Mouse (Mus musculus): ENCODE data around the gene Psma1. TPM values are rescaled to one million over a fixed set of nuclear protein-coding genes. Genes with fewer than 3 reads are reported as not detected.

The Psma1 gene
- 242 and 249 TPM in 2 replicates for polyA plus RNA-seq (2015; fragmentation: Nextera tagmentation; extraction: Ambion mirVana)

DNA sequence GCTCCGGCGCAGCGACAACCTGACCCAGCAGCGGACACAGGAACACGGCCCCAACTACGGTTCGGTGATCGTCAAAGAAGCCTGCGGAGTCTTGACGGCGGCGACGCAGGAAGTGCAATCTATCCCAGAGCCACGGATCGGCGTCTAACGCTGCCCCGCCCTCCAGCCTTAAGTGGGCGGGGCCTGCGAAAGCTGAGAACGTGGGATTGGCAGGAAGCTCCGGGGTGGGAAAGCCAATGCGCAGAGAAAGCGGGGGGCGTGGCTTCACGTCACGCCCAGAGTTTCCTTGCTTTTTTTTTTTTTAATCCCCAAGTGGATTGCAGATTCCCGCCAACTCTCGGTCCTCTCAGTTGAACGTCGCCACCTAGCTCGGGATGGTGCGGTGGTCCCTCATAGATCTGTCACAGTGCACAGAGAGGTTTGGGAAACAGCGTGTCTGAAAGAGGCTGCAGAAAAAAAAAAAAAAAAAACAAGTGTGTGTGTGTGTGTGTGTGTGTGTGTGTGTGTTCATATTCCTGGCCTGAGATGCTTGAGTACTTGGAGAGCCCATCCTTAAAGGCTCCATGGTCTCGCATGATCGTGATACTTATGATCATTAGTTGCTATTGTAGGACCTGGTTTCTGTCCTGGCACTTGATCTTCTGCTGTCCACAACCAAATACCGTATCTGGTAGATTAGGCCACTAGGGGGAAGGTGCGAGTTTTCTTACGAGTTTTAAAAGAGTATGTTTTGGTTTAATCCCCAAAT, at the start of gene Psma1:
Psma1 (minus strand) TSS at position 114 of the 748 bp plus-strand sequence.
- Histone ChIP-seq H3K9ac (ENCODE audit: low read length) (peak within 1 kb of the TSS; percentile 91), H3K36me3 (ENCODE audit: control insufficient read depth, insufficient read depth, low read length) (no peaks in the 10 kb centered on the region), H3K9me3 (ENCODE audit: control insufficient read depth, low read length) (no peaks in the 10 kb centered on the region), H3K4me2 (replicated peaks; ENCODE audit: low read depth) (peak within 1 kb of the TSS; percentile 84), H3K27ac (replicated peaks) (peak within 1 kb of the TSS; percentile 76), H3K4me3 (ENCODE audit: low read depth, low read length) (peak within 1 kb of the TSS; percentile 87), H3K27me3 (ENCODE audit: control insufficient read depth, insufficient read depth, low read length) (no peaks in the 10 kb centered on the region), H3K4me1 (replicated peaks; ENCODE audit: control insufficient read depth, insufficient read depth) (no peaks in the 10 kb centered on the region)
- under 1% methylated on average over 39 of the region's 39 CpGs for WGBS
- peak; percentile 97 for DNase-seq (ENCODE audit: low spot score)
- ATAC-seq (ENCODE audit: low FRiP score, low TSS enrichment) = peak; percentile 96
- TF ChIP-seq EP300 (optimal IDR thresholded peaks at IDR 0.05) (no peak), CTCF (IDR thresholded peaks at IDR 0.05; ENCODE audit: low read depth) (peak; percentile 77)

DNA sequence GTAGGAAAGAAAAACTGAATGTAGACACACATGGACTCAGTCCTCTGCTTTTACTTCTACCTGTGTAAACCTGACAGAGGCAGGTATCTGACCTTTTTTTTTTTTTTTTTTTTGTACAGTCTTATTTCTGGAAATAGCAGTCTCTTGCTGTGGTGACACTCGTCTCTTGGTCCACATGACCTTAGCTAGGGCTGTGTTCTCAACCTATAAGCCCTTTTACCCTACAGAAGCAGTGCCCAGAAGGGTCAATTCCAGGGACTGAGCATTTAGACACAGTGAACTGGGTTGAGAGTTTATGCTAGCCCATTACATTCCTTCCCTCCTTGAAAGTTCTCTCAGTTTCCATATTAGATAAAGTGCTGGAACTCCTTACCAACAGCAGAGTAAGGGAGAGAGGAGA, 47.6 kb upstream of the Psma1 start:
- no peaks in the 10 kb centered on the region for H3K4me1 ChIP-seq (replicated peaks; ENCODE audit: control insufficient read depth, insufficient read depth)
- H3K9ac ChIP-seq (ENCODE audit: low read length) = no peak overlapping the region
- no peak overlapping the region for H3K27ac ChIP-seq (replicated peaks)
- no peak overlapping the region for H3K4me2 ChIP-seq (replicated peaks; ENCODE audit: low read depth)
- no peaks in the 10 kb centered on the region for H3K36me3 ChIP-seq (ENCODE audit: control insufficient read depth, insufficient read depth, low read length)
- H3K27me3 ChIP-seq (ENCODE audit: control insufficient read depth, insufficient read depth, low read length) = no peaks in the 10 kb centered on the region
- DNase-seq (ENCODE audit: low spot score) (no peak), ATAC-seq (ENCODE audit: low FRiP score, low TSS enrichment) (peak; percentile 22; the same call in 1 of the 2 replicates)
- 43% methylated on average over 1 of the region's 1 CpGs for WGBS
- no peak overlapping the region for H3K4me3 ChIP-seq (ENCODE audit: low read depth, low read length)
- TF ChIP-seq EP300 (optimal IDR thresholded peaks at IDR 0.05) = no peak
- TF ChIP-seq CTCF (IDR thresholded peaks at IDR 0.05; ENCODE audit: low read depth) = no peak
- no peaks in the 10 kb centered on the region for H3K9me3 ChIP-seq (ENCODE audit: control insufficient read depth, low read length)

DNA sequence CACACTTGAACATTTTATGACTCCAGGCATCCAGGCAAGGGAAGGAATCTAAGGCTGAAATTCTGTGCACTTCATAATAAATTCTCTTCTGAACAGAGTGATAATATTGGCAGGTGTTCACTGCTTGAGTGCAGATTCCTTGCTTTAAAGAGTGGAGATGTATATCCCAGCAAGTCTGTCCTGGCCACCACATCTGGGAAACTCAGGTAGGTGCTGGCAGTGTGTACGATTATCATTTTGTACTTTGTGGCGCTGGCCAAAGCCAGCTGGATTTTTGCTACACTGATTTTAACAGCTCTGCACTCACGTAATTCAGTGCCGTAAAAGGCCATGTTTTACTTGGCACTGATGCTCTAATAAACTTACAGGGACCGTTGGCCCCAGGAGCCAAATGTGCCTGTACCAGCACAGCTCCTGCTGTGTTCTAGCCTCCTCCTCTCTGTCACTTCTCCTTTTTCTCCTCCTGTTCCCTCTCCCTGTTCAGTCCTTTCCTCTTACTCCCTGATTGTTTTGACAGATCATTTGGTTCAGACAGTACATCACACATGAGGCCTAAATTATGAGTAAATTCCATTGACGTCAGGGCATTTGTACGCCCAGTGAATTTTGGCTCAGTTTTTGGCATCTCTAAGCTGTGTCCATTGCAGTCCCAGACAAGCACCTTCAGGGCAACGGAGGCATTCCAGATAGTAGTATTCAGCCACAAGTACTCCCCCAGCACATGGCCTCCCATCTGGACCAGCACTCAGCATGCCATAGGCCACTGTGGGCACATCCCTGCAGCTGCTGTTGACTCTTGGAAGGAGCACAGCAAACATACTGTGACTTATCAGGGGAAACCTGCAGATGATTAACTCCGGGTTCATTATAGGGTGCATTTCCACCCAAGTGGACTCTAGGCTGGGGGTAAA, 46.9 kb upstream of the Psma1 start:
- Histone ChIP-seq H3K9ac (ENCODE audit: low read length) (no peak overlapping the region), H3K4me2 (replicated peaks; ENCODE audit: low read depth) (no peak overlapping the region), H3K27ac (replicated peaks) (peak overlapping the region; percentile 1), H3K27me3 (ENCODE audit: control insufficient read depth, insufficient read depth, low read length) (no peaks in the 10 kb centered on the region), H3K4me3 (ENCODE audit: low read depth, low read length) (no peak overlapping the region), H3K4me1 (replicated peaks; ENCODE audit: control insufficient read depth, insufficient read depth) (no peaks in the 10 kb centered on the region), H3K36me3 (ENCODE audit: control insufficient read depth, insufficient read depth, low read length) (no peaks in the 10 kb centered on the region), H3K9me3 (ENCODE audit: control insufficient read depth, low read length) (no peaks in the 10 kb centered on the region)
- ATAC-seq (ENCODE audit: low FRiP score, low TSS enrichment) (peak; percentile 95), DNase-seq (ENCODE audit: low spot score) (peak; percentile 74)
- TF ChIP-seq EP300 (optimal IDR thresholded peaks at IDR 0.05) (no peak), CTCF (IDR thresholded peaks at IDR 0.05; ENCODE audit: low read depth) (no peak)
- 42% methylated on average over 9 of the region's 9 CpGs for WGBS

DNA sequence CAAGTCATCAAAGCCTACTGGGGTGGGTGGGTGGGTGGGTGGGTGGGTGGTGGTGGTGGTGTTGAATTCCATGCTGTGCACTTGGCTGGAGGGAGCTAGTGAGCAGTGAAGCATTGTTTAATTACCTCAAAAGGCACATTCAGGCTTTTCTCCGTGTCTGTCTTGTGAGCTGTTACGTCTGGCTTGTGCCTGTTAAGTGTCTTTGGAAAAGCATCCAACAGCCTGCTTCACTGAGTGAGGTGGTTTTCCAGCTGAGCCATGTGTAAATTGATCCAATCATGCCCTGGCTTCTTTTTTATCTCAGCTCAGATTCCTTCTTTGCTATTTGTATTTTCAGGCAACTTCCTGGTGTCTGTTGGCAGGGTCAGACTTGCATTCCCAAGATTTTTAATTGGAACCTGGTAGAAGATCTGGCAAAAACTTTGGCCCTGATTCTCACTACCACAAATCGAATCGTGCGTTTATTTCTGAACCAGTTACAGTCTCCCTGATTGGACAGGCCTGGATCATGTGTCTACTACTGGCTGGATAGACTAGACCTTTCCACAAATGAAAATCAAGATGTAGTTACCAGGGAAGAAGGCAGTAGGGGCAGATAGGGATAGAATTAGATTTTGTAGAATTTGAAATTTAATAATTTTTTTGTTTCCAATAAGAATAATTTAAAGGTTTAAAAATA, 45.9 kb upstream of the Psma1 start:
- no peak overlapping the region for H3K4me3 ChIP-seq (ENCODE audit: low read depth, low read length)
- 61% methylated on average over 5 of the region's 5 CpGs for WGBS
- no peaks in the 10 kb centered on the region; the same call in 1 of the 2 replicates for H3K4me1 ChIP-seq (replicated peaks; ENCODE audit: control insufficient read depth, insufficient read depth)
- H3K27ac ChIP-seq (replicated peaks) = no peak overlapping the region
- H3K9me3 ChIP-seq (ENCODE audit: control insufficient read depth, low read length) = no peaks in the 10 kb centered on the region
- H3K4me2 ChIP-seq (replicated peaks; ENCODE audit: low read depth) = no peak overlapping the region
- no peak for TF ChIP-seq CTCF (IDR thresholded peaks at IDR 0.05; ENCODE audit: low read depth)
- no peak for TF ChIP-seq EP300 (optimal IDR thresholded peaks at IDR 0.05)
- ATAC-seq (ENCODE audit: low FRiP score, low TSS enrichment) = no peak
- DNase-seq (ENCODE audit: low spot score) = no peak
- no peaks in the 10 kb centered on the region for H3K27me3 ChIP-seq (ENCODE audit: control insufficient read depth, insufficient read depth, low read length)
- no peaks in the 10 kb centered on the region for H3K36me3 ChIP-seq (ENCODE audit: control insufficient read depth, insufficient read depth, low read length)
- no peak overlapping the region for H3K9ac ChIP-seq (ENCODE audit: low read length)

DNA sequence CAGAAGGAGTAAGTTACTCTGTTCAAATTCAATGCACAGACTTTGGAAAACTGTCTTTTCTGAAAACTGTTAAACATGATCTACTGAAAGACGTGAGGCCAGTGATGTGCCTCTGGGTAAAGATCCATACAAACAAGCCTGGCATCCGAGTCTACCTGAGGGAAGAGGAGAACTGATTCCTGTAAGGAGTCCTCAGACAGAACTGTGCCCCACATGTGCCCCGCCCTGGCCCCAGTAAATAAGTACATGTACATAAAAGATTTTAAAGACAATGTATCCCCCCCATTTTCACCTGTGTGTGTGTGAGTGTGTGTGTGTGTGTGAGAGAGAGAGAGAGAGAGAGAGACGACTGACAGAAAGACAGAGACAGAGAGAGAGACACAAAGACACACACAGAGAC, 42.0 kb upstream of the Psma1 start:
- peaks cover 3% of the 10 kb centered on the region; the same call in 1 of the 2 replicates for H3K4me1 ChIP-seq (replicated peaks; ENCODE audit: control insufficient read depth, insufficient read depth)
- H3K4me3 ChIP-seq (ENCODE audit: low read depth, low read length) = no peak overlapping the region
- no peak overlapping the region for H3K4me2 ChIP-seq (replicated peaks; ENCODE audit: low read depth)
- ATAC-seq (ENCODE audit: low FRiP score, low TSS enrichment) (no peak), DNase-seq (ENCODE audit: low spot score) (no peak)
- H3K9ac ChIP-seq (ENCODE audit: low read length) = no peak overlapping the region
- H3K36me3 ChIP-seq (ENCODE audit: control insufficient read depth, insufficient read depth, low read length) = no peaks in the 10 kb centered on the region
- TF ChIP-seq EP300 (optimal IDR thresholded peaks at IDR 0.05) (no peak), CTCF (IDR thresholded peaks at IDR 0.05; ENCODE audit: low read depth) (no peak)
- H3K9me3 ChIP-seq (ENCODE audit: control insufficient read depth, low read length) = no peaks in the 10 kb centered on the region
- WGBS = 71% methylated on average over 4 of the region's 4 CpGs
- peak overlapping the region; percentile 67 for H3K27ac ChIP-seq (replicated peaks)
- no peaks in the 10 kb centered on the region for H3K27me3 ChIP-seq (ENCODE audit: control insufficient read depth, insufficient read depth, low read length)
